Mouse (Mus musculus): ENCODE results near the gene Gfy.

- TF ChIP-seq GATA1 (IDR thresholded peaks at IDR 0.05; ENCODE audit: borderline replicate concordance, low read length) (no peak), FLI1 (IDR thresholded peaks at IDR 0.05; ENCODE audit: low read length) (no peak)
Observed at GRCm38 (mm10) chr7:45221680-45222079, 42.3 kb upstream of the Gfy start.

Data from megakaryocyte, embryonic 14.5 days (primary cell).